In genomic region chr1:169672272-169672671, GRCm38 (mm10) we compare ENCODE assay signal across 14 mouse cellular contexts. TPM values are rescaled to one million over a fixed set of nuclear protein-coding genes. Genes with fewer than 3 reads are reported as not detected.
"Had no signal": no experiment of that assay in that cellular context is flagged by ENCODE, and none has a peak within 500 bp of the region (broad histone marks: within the 10 kb centered on the region; RNA-seq: fewer than 3 reads in every experiment).

No protein-coding gene starts in this region.

- ATAC-seq: liver, embryonic 12.5 days; midbrain, embryonic 13.5 days had no signal

- DNase-seq: kidney, postnatal 14 days; left cerebral cortex, postnatal 4 days; lung, postnatal 14 days; right cerebral cortex, postnatal 4 days; spleen, adult 18-20 months; thymus, adult 2 months; thymus, postnatal 25 days had no signal

- H3K36me3 ChIP-seq: kidney, embryonic 15.5 days; limb, embryonic 13.5 days; liver, embryonic 12.5 days; lung, embryonic 15.5 days; midbrain, embryonic 13.5 days; neural tube, embryonic 12.5 days had no signal

- H3K9me3 ChIP-seq: kidney, embryonic 15.5 days; limb, embryonic 13.5 days; liver, embryonic 12.5 days; lung, embryonic 15.5 days; midbrain, embryonic 13.5 days; neural tube, embryonic 12.5 days had no signal

- H3K9ac ChIP-seq: kidney, embryonic 15.5 days; limb, embryonic 13.5 days; liver, embryonic 12.5 days; lung, embryonic 15.5 days; midbrain, embryonic 13.5 days; neural tube, embryonic 12.5 days had no signal

- H3K4me2 ChIP-seq: kidney, embryonic 15.5 days; limb, embryonic 13.5 days; liver, embryonic 12.5 days; lung, embryonic 15.5 days; midbrain, embryonic 13.5 days; neural tube, embryonic 12.5 days had no signal

- H3K27me3 ChIP-seq: kidney, embryonic 15.5 days; limb, embryonic 13.5 days; liver, embryonic 12.5 days; lung, embryonic 15.5 days; midbrain, embryonic 13.5 days; neural tube, embryonic 12.5 days had no signal

- H3K27ac ChIP-seq: kidney, embryonic 15.5 days; limb, embryonic 13.5 days; liver, embryonic 12.5 days; lung, embryonic 15.5 days; midbrain, embryonic 13.5 days; neural tube, embryonic 12.5 days had no signal

- H3K4me1 ChIP-seq: kidney, embryonic 15.5 days; limb, embryonic 13.5 days; liver, embryonic 12.5 days; midbrain, embryonic 13.5 days; neural tube, embryonic 12.5 days had no signal

- H3K4me3 ChIP-seq: kidney, embryonic 15.5 days; limb, embryonic 13.5 days; liver, embryonic 12.5 days; lung, embryonic 15.5 days; midbrain, embryonic 13.5 days; neural tube, embryonic 12.5 days had no signal

RNA-seq across cellular contexts. Expression of gene Rgs5, which starts 17.0 kb away (rescaled TPM):
- total RNA-seq: neutrophil, adult 5-6 weeks had no signal
